Mouse (Mus musculus) adrenal gland, postnatal 25 days (tissue): ENCODE data around the gene Chst15. TPM values are rescaled to one million over a fixed set of nuclear protein-coding genes. Genes with fewer than 3 reads are reported as not detected.

Experiments used
- DNase-seq: peaks from one replicate; pipeline ENCODE4 v3.0.0; 2021; ENCODE audit warnings: mixed read lengths
- total RNA-seq: library from RNA; stranded (reverse); gene quantifications from 2 replicates; pipeline ENCODE4 v1.2.3, GENCODE M21; 2021

Chst15 gene
- total RNA-seq, 1 experiment from 2014 or later = 41.1 TPM

DNA sequence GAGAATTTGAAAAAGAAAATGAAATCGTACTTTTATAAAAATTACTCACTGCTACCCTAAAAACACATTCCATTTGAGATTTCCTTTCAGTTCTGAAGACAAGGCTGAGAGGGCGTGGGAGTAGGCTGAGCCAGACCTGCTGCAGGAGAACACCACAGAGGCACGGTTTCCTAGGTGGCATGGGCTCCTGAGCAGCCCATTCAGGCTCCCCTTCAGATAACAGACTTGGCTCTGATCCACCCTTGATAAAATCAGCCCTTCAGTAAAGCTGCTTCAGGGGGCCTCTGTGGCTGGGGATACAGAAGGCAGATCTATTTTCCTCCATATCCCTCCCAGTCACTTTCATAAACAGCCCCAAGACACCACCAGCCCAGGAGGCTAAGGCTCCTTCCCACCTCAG is 19.8 kb upstream of the Chst15 start:
- DNase-seq = no peak

DNA sequence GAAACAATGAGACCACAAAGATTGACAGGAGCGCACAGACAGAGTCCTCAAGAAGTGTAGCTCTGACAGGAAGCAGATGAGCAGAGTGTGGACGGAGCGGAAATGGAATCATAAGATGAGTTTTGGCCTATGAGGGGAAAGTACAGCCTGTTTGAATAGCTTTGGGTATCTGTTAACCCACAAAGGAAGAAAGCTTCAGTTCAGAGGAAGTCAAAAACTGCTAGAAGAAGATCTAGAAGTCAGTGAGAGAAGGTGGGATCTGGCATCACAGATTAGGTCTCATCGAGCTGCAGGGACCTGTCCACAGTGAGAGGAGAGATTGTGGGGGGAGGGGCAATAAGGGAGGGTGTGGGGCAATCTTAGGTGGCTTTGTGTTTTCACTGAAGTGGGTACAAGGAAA is 18.3 kb upstream of the Chst15 start:
- DNase-seq = no peak

- no peak for DNase-seq
Observed at GRCm38 (mm10) chr7:132333078-132333477, 16.1 kb upstream of the Chst15 start.

- DNase-seq = no peak
Observed at GRCm38 (mm10) chr7:132332176-132332575, 15.1 kb upstream of the Chst15 start.

DNA sequence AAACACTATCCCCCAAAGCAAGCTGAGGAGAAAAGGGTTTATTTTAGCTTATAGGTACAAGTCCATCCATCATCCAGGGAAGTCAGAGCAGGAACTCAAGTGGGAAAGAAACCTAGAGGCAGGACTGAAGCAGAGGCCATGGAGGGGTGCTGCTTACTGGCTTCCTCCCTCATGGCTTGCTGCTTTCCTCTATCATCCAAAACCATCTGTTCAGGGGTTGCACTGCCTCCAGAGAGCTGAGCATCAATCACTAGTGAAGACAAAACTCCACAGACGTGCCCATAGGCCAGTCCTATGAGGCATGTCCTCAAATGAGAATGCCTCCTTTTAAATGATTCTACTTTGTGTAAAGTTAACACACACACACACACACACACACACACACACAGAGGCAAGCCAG is 13.2 kb upstream of the Chst15 start:
- no peak for DNase-seq

GRCm38 (mm10) chr7:132328648-132329047 is 11.6 kb upstream of the Chst15 start:
- DNase-seq = no peak

- DNase-seq = peak; percentile 93
Observed at GRCm38 (mm10) chr7:132325549-132326331, 8.7 kb upstream of the Chst15 start.

- no peak for DNase-seq
Observed at GRCm38 (mm10) chr7:132323430-132323829, 6.4 kb upstream of the Chst15 start.

DNA sequence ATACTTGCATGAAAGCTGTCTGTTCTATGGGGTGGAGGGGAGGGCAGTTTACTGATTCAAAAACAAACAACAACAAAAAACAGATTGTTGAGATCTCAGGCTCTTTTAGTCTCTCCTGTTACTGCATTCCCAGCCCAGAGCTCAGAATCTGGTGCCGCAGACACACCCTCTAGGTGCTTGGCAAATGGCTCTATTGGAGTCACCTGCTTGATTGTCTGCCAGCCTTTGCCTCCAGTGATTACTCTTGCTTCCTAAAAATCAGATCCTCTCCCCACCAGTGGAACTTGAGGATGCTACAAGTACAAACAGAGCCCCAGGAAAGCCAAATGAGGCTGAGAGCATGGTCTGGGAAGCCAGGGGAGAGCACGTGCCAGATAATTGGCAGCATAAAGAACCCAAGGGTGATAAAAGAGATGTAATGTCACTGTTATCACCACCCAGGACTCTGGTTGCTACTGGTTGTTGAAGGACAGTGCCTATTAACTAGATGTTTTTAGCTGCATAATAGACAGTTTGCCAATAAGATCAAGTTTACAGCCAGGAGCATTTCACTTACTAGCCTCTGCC is 4.4 kb upstream of the Chst15 start:
- no peak for DNase-seq

GRCm38 (mm10) chr7:132316101-132317035 is 660 bp downstream of the Chst15 start:
- peak; percentile 72 for DNase-seq

GRCm38 (mm10) chr7:132315149-132316091 is 1.6 kb downstream of the Chst15 start:
- DNase-seq = peak; percentile 79

- no peak for DNase-seq
Observed at GRCm38 (mm10) chr7:132312396-132312795, 4.6 kb downstream of the Chst15 start.

DNA sequence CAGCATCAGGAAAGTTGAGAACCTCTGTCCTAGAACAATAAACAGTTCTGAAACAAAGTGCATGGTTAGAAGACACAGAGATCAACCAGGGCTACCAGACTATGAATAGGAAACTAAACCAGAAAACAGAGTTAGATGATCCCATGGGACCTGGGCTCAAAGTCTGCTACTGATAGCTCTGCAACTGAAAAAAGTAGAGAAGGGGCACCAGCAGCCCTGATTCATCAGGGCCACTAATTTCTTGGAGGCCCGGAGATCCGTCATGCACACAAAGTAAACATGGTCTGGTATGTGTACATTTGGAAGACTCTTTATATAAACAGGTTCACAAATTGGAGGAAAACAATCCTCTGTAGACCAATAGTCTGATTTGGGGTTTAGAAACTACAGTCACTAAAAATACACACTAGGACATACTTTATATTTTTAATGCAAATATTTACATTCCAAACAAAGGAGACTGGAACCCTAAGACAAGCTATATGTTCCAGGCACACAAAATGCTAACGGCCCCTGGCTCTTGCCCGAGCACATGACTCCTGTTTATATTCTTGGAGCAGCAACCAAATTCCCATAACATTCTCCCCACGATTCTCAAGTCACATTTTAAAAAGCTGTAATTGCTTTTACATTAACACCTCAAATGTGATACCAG is 8.4 kb downstream of the Chst15 start:
- DNase-seq = no peak

DNA sequence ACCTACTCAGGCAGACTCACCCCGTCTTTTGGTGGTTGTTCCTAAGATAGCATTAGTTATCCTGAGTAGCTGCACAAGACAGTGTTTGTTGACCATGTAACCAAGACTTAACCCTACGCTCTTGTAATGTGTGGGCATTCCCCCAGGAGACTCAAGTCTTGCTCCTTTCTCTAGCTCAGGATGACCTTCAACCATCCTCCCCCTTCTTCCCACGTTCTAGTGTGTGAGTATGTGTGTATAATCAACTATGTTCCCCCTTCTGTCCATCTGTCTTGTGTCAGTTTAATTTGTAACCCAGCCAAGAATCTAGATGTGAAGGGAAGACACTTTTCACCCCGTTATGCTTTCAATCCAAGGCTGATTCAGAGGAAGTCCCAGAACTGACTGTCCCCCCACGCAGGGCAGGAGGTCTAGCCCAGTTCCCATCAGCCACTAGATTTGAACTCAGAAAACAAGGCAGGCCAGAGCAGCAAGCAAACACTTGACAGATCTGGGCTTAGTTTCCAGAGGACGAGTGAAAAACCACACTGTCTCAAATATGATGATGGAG is 9.2 kb downstream of the Chst15 start:
- no peak for DNase-seq

DNA sequence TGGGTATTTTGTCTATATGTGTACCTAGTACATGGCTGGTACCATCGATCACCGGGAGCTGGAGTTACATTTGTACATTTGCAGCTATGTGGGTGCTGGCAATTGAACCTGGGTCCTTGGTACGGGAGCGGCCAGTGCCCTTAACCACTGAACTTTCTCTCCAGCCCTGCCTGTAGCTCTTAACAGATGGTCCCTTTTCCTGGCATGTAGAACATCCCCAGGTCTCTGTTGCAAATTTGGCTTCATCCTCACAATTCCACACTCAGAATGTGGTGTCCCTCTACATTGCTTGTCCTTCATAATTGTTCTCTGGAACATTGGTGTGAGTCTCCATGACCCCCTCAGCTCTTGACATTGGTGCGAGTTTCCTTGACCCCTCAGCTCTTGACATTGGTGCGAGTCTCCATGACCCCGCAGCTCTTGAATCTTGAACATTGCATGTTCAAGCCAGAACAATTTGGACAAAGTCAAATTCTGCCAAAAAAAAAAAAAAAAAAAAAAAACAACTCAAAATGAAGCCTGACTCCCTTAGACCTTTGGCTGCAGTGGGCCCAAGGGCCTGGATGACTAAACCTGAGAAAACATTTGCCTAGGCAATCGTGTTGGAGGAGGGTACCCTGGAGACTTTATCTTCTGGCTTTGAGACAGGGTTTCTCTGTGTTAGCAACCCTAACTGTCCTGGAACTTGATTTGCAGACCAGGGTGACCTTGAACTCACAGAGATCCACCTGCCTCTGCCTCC is 10.2 kb downstream of the Chst15 start:
- no peak for DNase-seq

- DNase-seq = no peak
Observed at GRCm38 (mm10) chr7:132305492-132306375, 11.3 kb downstream of the Chst15 start.

GRCm38 (mm10) chr7:132304424-132305085 is 12.5 kb downstream of the Chst15 start:
- no peak for DNase-seq

DNA sequence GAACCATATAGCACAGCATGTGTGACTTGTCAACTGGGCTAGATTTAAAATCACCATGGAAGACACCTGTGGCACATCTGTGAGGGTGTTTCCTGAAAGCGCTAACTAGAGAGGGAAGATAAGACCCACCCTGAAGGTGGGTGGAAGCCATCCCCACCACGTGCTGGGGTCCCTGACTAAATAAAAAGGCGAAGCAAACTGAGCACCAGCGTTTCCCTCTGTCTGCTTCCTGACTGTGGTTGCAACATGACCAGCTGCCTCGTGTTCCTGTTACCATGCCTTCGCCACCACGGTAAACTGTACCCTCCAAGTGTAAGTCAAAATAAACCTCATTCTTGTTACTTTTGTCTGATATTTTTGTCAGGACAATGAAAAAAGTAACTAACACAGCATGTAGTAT is 13.0 kb downstream of the Chst15 start:
- no peak for DNase-seq
